Mouse (Mus musculus): ENCODE results near the gene Popdc3. TPM values are rescaled to one million over a fixed set of nuclear protein-coding genes. Genes with fewer than 3 reads are reported as not detected.
A peak's percentile ranks its signal among the peaks of the same experiment; 100 is the strongest.
"Not testable (repeated sequence)": the region's sequence is repeated elsewhere in the genome, so short reads cannot be mapped to it uniquely, and the experiment has no call there.

The Popdc3 gene
- polyA plus RNA-seq, 1 experiment from 2014 or later, result 0.97 TPM

DNA sequence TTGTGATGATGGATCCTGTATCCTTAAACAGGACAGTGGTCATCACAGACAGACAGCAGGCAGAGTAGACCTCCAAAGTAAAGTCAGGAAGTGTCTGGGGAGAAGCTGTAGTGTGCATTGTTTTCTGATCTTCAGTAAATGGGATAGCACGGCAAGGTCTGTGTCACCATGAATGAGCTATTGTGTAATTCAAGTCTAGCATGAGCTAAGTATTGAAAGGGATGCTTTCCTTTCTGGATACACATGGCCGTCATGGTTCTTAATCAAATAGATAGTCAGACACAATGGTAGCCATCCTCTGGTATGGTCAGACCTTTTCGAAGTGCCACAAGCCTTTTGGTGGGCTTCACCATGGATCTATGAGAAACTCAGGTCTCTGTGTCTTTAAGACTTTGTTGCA, 142.4 kb downstream of the Popdc3 start:
- WGBS, result 61% methylated on average over 3 of the region's 3 CpGs
- H3K27ac ChIP-seq, result no peak overlapping the region
- ATAC-seq (ENCODE audit: insufficient number of reproducible peaks, insufficient read depth, low FRiP score, low TSS enrichment, low read depth), result no peak
- no peak overlapping the region for H3K4me2 ChIP-seq
- H3K9me3 ChIP-seq, result no peaks in the 10 kb centered on the region
- no peak overlapping the region for H3K4me3 ChIP-seq
- H3K4me1 ChIP-seq, result no peaks in the 10 kb centered on the region
- no peaks in the 10 kb centered on the region for H3K36me3 ChIP-seq
- H3K27me3 ChIP-seq, result no peaks in the 10 kb centered on the region
- no peak overlapping the region for H3K9ac ChIP-seq

DNA sequence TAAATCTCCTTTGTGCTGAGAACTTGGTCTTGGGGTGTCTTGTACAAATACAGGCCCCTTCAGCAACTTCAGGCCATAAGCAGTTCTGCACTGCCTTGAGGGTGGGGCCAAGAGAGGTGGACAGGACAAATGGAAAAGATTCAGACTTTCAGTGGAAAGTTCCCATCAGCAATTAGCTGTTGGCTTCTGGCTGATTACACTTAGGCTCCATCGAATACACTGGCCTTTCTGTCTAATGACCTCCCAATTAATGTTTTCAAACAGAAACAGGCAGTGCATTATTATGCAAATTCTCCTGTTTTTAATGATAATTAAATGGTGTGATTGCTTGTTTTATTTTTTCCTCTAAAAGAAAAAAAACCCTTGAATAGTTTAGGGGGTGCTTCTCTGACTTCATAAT, 146.3 kb downstream of the Popdc3 start:
- WGBS, result 58% methylated on average over 1 of the region's 1 CpGs
- ATAC-seq (ENCODE audit: insufficient number of reproducible peaks, insufficient read depth, low FRiP score, low TSS enrichment, low read depth), result no peak

DNA sequence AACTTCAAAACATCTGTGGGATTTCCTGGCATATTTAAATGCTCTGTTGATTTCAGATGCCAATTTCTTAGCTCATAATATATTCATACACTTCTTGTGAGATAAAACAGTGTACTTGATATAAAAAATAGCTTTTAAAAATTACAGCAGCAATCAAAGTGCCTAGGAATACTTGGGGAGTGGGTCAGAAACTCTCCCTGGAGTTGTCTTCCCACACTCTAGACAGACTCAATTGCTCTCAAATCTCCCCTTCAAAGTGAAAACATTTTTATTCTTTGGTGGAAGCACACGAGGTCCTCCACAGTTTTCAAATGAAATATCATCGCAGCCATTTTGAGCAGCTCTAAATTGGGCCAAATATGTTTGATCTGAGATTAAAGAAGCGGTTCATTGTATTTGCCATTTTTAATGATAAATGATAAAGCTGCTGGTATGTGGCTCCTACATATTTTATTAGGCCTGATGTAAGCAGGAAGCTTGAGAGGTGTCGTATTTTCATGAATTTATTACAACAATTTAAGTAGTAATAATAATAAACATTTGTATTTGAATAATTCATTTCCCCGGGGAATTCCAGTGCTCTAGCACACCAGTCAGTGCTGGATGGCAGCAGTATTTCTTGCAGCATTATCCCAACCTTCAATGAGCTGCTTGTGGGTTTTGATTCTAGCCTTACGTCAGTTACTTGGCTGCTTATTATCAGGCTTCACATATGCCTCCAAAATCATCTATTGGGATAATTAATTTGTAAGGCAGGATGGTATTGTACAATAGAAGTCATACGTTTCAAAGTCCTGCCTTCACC, 150.5 kb downstream of the Popdc3 start:
- H3K27me3 ChIP-seq, result peaks cover 5% of the 10 kb centered on the region
- H3K36me3 ChIP-seq, result no peaks in the 10 kb centered on the region
- H3K27ac ChIP-seq, result no peak overlapping the region
- H3K4me1 ChIP-seq, result no peaks in the 10 kb centered on the region
- no peak overlapping the region for H3K4me3 ChIP-seq
- no peaks in the 10 kb centered on the region for H3K9me3 ChIP-seq
- H3K9ac ChIP-seq, result no peak overlapping the region
- H3K4me2 ChIP-seq, result no peak overlapping the region
- WGBS, result 69% methylated on average over 7 of the region's 7 CpGs
- no peak for ATAC-seq (ENCODE audit: insufficient number of reproducible peaks, insufficient read depth, low FRiP score, low TSS enrichment, low read depth)

More for the DNA sequence above, 146.3 kb downstream of the Popdc3 start:
- no peaks in the 10 kb centered on the region for H3K9me3 ChIP-seq
- no peaks in the 10 kb centered on the region for H3K27me3 ChIP-seq
- no peak overlapping the region for H3K27ac ChIP-seq
- H3K36me3 ChIP-seq, result no peaks in the 10 kb centered on the region
- no peaks in the 10 kb centered on the region for H3K4me1 ChIP-seq
- H3K4me3 ChIP-seq, result no peak overlapping the region
- H3K9ac ChIP-seq, result no peak overlapping the region
- no peak overlapping the region for H3K4me2 ChIP-seq

DNA sequence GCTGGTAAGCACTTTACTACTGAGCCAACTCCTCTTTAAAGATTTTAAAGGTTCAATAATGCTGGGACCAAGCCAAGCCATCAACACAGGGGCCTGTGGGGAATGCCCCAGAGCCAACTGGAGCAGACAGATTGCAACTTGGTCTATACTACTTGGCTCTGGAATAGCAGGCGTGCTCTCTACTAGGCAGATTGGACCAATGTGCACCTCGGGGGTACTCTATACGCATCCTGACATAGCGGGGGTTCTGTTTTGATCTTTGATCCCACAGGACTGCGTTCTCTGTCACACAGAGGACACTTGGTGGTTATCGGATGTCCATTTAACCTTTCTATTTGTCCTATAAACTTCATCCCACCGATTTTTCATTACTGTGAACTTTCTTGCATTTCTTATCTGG, 157.0 kb downstream of the Popdc3 start:
- peaks cover 44% of the 10 kb centered on the region for H3K27me3 ChIP-seq
- H3K9ac ChIP-seq, result no peak overlapping the region
- peak overlapping the region; percentile 71 for H3K4me3 ChIP-seq
- WGBS, result 20% methylated on average over 7 of the region's 7 CpGs
- no peak overlapping the region for H3K27ac ChIP-seq
- no peaks in the 10 kb centered on the region for H3K4me1 ChIP-seq
- peak overlapping the region; percentile 92 for H3K4me2 ChIP-seq
- ATAC-seq (ENCODE audit: insufficient number of reproducible peaks, insufficient read depth, low FRiP score, low TSS enrichment, low read depth), result no peak
- H3K9me3 ChIP-seq, result no peaks in the 10 kb centered on the region
- H3K36me3 ChIP-seq, result no peaks in the 10 kb centered on the region

DNA sequence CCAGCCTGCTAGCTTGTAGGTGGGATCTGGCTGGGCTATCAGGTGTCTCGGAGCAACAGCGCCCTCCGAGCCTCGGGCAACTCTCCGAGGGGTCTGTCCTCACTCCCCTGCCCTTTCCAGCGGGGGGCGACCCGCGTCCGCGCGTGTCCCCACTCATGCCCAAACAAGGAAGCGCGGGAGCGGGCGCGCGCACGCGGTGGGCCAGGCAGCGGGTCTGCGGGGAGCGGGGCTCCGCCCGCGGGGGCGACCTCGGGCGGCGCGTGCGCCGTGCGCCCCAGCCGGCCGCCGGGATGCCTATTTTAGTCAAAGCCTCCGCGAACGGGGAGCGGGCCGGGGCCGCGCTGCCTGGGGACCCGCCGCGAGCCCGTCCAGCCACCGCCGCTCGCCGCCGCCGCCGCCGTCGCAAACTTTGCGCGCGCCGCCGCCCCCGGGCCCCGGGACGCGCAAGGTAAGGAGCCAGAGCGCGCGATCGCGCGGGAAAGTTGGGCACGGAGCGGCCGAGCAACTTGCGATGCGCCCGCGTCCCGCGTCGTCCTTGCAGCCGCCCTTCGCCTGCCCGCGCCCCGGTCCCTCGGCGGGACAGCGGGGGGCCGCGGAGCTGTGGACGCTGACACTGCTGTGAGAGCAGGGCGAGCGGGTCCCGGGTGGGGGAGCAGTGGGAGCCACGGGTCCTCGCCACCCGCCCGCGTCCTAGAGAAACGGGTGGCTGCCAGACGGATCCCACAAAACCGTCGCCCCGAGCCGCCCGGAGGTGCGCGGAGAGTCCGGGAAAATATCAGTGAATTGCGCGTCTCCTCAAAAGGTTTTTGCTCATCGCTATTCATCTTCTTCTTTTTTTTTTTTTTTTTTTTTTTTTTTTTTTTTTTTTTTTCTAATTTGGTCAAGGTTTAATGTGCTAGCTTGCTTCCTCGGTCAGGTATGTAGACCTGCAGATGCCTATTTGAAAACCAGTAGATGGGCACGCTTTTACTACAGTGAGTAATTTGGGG, 157.8 kb downstream of the Popdc3 start, which contains the start of gene Bves:
Bves (plus strand) TSS at position 339 of the 989 bp plus-strand sequence.
- Histone ChIP-seq H3K4me3 (peak within 1 kb of the TSS; percentile 71), H3K4me1 (no peaks in the 10 kb centered on the region), H3K27me3 (peaks cover 44% of the 10 kb centered on the region), H3K9me3 (no peaks in the 10 kb centered on the region), H3K9ac (peak within 1 kb of the TSS; percentile 76), H3K27ac (no peak within 1 kb of the TSS), H3K36me3 (no peaks in the 10 kb centered on the region), H3K4me2 (peak within 1 kb of the TSS; percentile 92)
- WGBS, result under 1% methylated on average over 100 of the region's 116 CpGs
- ATAC-seq (ENCODE audit: insufficient number of reproducible peaks, insufficient read depth, low FRiP score, low TSS enrichment, low read depth), result peak; percentile 62; the same call in 1 of the 2 replicates

DNA sequence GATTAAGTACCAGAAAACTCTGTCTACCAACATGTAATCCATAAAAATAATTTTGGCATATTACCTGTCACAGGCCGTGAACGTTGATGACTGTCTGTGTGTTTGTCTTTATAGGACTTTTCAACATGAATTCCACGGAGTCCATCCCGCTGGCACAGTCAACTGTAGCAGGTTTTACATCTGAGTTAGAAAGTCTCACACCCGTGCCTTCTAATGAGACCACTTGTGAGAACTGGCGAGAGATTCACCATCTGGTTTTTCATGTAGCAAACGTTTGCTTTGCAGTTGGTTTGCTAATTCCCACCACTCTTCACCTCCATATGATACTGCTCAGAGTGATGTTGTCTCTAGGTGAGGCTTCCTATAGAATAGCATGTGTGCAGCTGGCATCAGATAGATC, 161.2 kb downstream of the Popdc3 start:
- Histone ChIP-seq H3K27me3 (peaks cover 32% of the 10 kb centered on the region), H3K9ac (no peak overlapping the region), H3K4me3 (no peak overlapping the region), H3K36me3 (no peaks in the 10 kb centered on the region), H3K4me2 (no peak overlapping the region), H3K27ac (no peak overlapping the region), H3K9me3 (no peaks in the 10 kb centered on the region), H3K4me1 (no peaks in the 10 kb centered on the region)
- 81% methylated on average over 7 of the region's 7 CpGs for WGBS
- ATAC-seq (ENCODE audit: insufficient number of reproducible peaks, insufficient read depth, low FRiP score, low TSS enrichment, low read depth), result no peak

DNA sequence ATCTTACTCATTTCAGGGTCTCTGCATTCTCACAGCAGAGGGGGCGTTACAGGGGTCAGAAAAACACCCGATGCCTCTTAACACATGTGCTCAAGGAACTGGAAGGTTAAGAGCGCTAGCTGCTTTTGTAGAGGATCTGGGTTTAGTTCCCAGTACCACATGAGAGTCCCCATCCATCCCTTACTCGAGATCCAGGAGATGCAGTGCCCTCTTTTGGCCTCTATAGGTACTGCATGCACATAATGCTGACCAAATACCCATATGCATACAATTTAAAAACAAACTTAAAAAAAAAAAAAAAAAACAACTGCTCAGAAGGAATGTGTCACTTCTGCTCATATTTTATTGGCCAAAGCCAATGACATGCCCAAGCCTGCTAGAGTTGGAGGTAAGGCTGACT, 166.5 kb downstream of the Popdc3 start:
- WGBS, result 85% methylated on average over 4 of the region's 4 CpGs
- ATAC-seq (ENCODE audit: insufficient number of reproducible peaks, insufficient read depth, low FRiP score, low TSS enrichment, low read depth), result no peak

DNA sequence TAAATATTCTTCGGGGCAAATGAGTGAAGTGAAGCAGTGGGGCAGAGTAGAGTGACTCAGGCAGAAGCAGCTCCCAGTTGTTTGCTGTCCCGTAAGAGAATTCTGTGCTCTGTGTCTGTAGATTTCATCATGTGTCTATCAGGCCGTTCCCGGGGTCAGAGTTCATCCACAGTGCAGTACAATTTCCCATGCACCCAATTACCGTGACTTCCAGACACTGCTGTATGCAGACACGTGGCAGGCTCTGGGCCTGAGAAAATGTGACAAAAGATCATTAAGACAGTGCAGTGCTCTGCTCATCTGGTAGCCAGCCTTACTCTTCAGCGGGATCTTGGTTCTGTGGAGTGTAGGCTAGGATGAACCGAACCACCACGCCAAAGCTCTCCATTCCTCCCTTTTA, 167.3 kb downstream of the Popdc3 start:
- Histone ChIP-seq H3K9me3 (0 out of 2 replicates have a peak, but pooled peaks cover 2% of the 10 kb centered on the region), H3K9ac (no peak overlapping the region), H3K4me1 (no peaks in the 10 kb centered on the region), H3K27ac (no peak overlapping the region), H3K4me3 (no peak overlapping the region), H3K27me3 (no peaks in the 10 kb centered on the region), H3K36me3 (no peaks in the 10 kb centered on the region), H3K4me2 (no peak overlapping the region)
- ATAC-seq (ENCODE audit: insufficient number of reproducible peaks, insufficient read depth, low FRiP score, low TSS enrichment, low read depth), result no peak
- 72% methylated on average over 9 of the region's 9 CpGs for WGBS

More for the DNA sequence above, 166.5 kb downstream of the Popdc3 start:
- H3K36me3 ChIP-seq, result no peaks in the 10 kb centered on the region
- H3K9me3 ChIP-seq, result 0 out of 2 replicates have a peak, but pooled peaks cover 2% of the 10 kb centered on the region
- H3K4me3 ChIP-seq, result no peak overlapping the region
- H3K4me2 ChIP-seq, result no peak overlapping the region
- no peaks in the 10 kb centered on the region for H3K27me3 ChIP-seq
- no peak overlapping the region for H3K9ac ChIP-seq
- no peaks in the 10 kb centered on the region for H3K4me1 ChIP-seq
- no peak overlapping the region for H3K27ac ChIP-seq

DNA sequence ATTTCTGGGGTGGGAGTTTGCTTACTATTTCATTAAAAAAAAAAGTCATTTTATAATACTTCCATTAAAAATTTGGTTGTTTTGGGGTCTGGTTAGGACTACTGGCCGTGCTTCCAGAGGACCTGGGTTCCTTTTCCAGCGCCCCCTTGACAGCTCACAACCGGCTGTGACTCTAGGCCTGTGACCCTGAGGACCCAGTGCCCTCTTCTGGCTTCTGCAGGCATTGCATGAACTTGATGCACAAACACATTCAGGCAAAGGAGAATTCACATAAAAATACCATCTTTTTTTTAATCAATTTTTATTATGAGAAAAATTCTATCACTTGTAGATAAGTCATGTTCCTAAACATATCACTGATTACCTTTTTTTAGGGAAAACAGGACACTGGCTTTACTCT, 170.2 kb downstream of the Popdc3 start:
- H3K4me3 ChIP-seq; H3K4me1 ChIP-seq; H3K27me3 ChIP-seq; ATAC-seq (ENCODE audit: insufficient number of reproducible peaks, insufficient read depth, low FRiP score, low TSS enrichment, low read depth); H3K9me3 ChIP-seq; H3K36me3 ChIP-seq; H3K27ac ChIP-seq; H3K9ac ChIP-seq; H3K4me2 ChIP-seq: not testable (repeated sequence)
- 82% methylated on average over 3 of the region's 3 CpGs for WGBS

DNA sequence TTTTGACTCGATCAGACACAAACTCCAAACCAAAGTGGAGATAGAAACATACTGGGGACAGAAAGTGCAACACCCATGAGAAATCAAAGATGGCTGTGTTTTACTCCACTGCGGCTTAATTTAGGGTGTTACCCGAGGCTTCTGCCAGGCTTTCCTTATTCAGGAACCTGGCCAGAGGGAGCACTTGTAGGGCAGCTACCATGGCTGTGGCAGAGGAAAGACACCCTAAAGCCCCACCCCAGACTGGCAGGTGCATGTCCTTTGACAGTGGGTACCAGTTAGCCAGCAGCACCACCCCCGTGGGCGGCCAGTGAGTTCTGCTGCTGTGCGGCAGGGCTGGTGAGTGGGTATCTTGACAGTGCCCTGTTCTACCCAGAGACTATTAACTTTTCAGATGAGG, 178.2 kb downstream of the Popdc3 start:
- no peaks in the 10 kb centered on the region for H3K4me1 ChIP-seq
- no peak overlapping the region for H3K4me3 ChIP-seq
- no peaks in the 10 kb centered on the region for H3K27me3 ChIP-seq
- H3K9me3 ChIP-seq, result no peaks in the 10 kb centered on the region
- ATAC-seq (ENCODE audit: insufficient number of reproducible peaks, insufficient read depth, low FRiP score, low TSS enrichment, low read depth), result no peak
- no peak overlapping the region for H3K9ac ChIP-seq
- H3K27ac ChIP-seq, result no peak overlapping the region
- no peak overlapping the region for H3K4me2 ChIP-seq
- H3K36me3 ChIP-seq, result no peaks in the 10 kb centered on the region
- WGBS, result 89% methylated on average over 6 of the region's 6 CpGs

DNA sequence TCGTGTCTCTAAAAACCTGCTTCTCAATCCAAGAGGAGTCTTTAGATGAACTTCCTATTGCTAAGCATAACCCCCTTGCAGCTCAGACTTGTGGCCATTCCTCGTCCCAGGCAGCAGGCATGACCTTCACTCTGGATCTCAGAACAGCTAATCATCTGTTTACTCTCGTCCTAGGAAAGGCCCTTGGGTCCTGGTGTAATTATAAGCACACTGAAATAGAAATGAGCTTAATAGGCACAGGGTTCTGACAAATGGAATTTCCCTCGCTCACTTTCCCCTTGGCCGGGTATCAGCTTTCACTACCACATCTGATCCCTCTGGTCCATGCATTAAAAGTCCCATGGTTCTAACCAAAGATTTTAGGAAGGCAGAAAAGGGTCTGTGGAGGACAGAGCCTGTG, 185.5 kb downstream of the Popdc3 start:
- H3K36me3 ChIP-seq, result no peaks in the 10 kb centered on the region
- no peaks in the 10 kb centered on the region for H3K27me3 ChIP-seq
- no peaks in the 10 kb centered on the region for H3K9me3 ChIP-seq
- H3K9ac ChIP-seq, result no peak overlapping the region
- H3K27ac ChIP-seq, result no peak overlapping the region
- H3K4me2 ChIP-seq, result no peak overlapping the region
- no peak overlapping the region for H3K4me3 ChIP-seq
- ATAC-seq (ENCODE audit: insufficient number of reproducible peaks, insufficient read depth, low FRiP score, low TSS enrichment, low read depth), result no peak
- 13% methylated on average over 5 of the region's 5 CpGs for WGBS
- H3K4me1 ChIP-seq, result peaks cover 6% of the 10 kb centered on the region

Data from embryonic facial prominence, embryonic 13.5 days (tissue).